Comparison of ENCODE assay signal across 24 mouse cellular contexts in genomic region chr3:159016426-159016825, GRCm38 (mm10).
A peak's percentile ranks its signal among the peaks of the same experiment; 100 is the strongest.
DNase-seq lines count a peak whose midpoint lies in the region; ATAC-seq and TF ChIP-seq lines count a peak whose summit lies in the region.
"Had no signal": no experiment of that assay in that cellular context is flagged by ENCODE, and none has a peak within 500 bp of the region (broad histone marks: within the 10 kb centered on the region; RNA-seq: fewer than 3 reads in every experiment).

No protein-coding gene starts in this region.

- no peaks in the 10 kb centered on the region for H3K36me3 ChIP-seq in forebrain, embryonic 13.5 days (ENCODE audit: poor library complexity, severe bottlenecking)
- H3K36me3 ChIP-seq in forebrain, embryonic 10.5 days (replicated peaks): no peaks in the 10 kb centered on the region
- H3K36me3 ChIP-seq in forebrain, embryonic 16.5 days (ENCODE audit: control insufficient read depth, insufficient read depth): no peaks in the 10 kb centered on the region
- no peaks in the 10 kb centered on the region for H3K36me3 ChIP-seq in forebrain, embryonic 12.5 days (replicated peaks)
- H3K36me3 ChIP-seq: embryonic facial prominence, embryonic 13.5 days; embryonic facial prominence, embryonic 15.5 days; G1E had no signal

- 0 out of 2 replicates have a peak, but pooled peaks cover under 1% of the 10 kb centered on the region for H3K4me1 ChIP-seq in forebrain, embryonic 13.5 days
- H3K4me1 ChIP-seq in forebrain, embryonic 10.5 days: peaks cover 5% of the 10 kb centered on the region
- H3K4me1 ChIP-seq in forebrain, embryonic 16.5 days (replicated peaks; ENCODE audit: control insufficient read depth, insufficient read depth, low read length): no peaks in the 10 kb centered on the region
- H3K4me1 ChIP-seq in forebrain, embryonic 12.5 days: peaks cover under 1% of the 10 kb centered on the region
- H3K4me1 ChIP-seq: embryonic facial prominence, embryonic 13.5 days; embryonic facial prominence, embryonic 15.5 days had no signal

- no peak overlapping the region for H3K4me3 ChIP-seq in forebrain, embryonic 13.5 days
- no peak overlapping the region for H3K4me3 ChIP-seq in forebrain, embryonic 10.5 days
- H3K4me3 ChIP-seq in forebrain, embryonic 16.5 days (replicated peaks; ENCODE audit: low read length): no peak overlapping the region
- H3K4me3 ChIP-seq in forebrain, embryonic 12.5 days (replicated peaks): no peak overlapping the region
- H3K4me3 ChIP-seq: embryonic facial prominence, embryonic 13.5 days; embryonic facial prominence, embryonic 15.5 days; erythroblast, embryonic 14.5 days had no signal

- H3K4me2 ChIP-seq in forebrain, embryonic 13.5 days: no peak overlapping the region
- no peak overlapping the region for H3K4me2 ChIP-seq in forebrain, embryonic 16.5 days (ENCODE audit: low read length)
- no peak overlapping the region for H3K4me2 ChIP-seq in forebrain, embryonic 12.5 days
- H3K4me2 ChIP-seq: embryonic facial prominence, embryonic 13.5 days; embryonic facial prominence, embryonic 15.5 days had no signal

- no peaks in the 10 kb centered on the region for H3K9me3 ChIP-seq in forebrain, embryonic 13.5 days (replicated peaks)
- H3K9me3 ChIP-seq in forebrain, embryonic 10.5 days: no peaks in the 10 kb centered on the region
- no peaks in the 10 kb centered on the region for H3K9me3 ChIP-seq in forebrain, embryonic 16.5 days (ENCODE audit: control insufficient read depth, low read length)
- no peaks in the 10 kb centered on the region for H3K9me3 ChIP-seq in forebrain, embryonic 12.5 days
- H3K9me3 ChIP-seq: embryonic facial prominence, embryonic 13.5 days; embryonic facial prominence, embryonic 15.5 days; G1E had no signal

- no peak for TF ChIP-seq POLR2A in brain, embryonic 14.5 days (IDR thresholded peaks at IDR 0.05; ENCODE audit: borderline replicate concordance, extremely low read depth, insufficient read depth, insufficient read length, poor library complexity, severe bottlenecking)

- no peak overlapping the region for H3K27ac ChIP-seq in forebrain, embryonic 13.5 days
- H3K27ac ChIP-seq in forebrain, embryonic 10.5 days: no peak overlapping the region
- H3K27ac ChIP-seq in forebrain, embryonic 16.5 days (ENCODE audit: low read length): no peak overlapping the region
- H3K27ac ChIP-seq in forebrain, embryonic 12.5 days: no peak overlapping the region
- H3K27ac ChIP-seq: embryonic facial prominence, embryonic 13.5 days; embryonic facial prominence, embryonic 15.5 days had no signal

- peak; percentile 51; the same call in 1 of the 2 replicates for ATAC-seq in forebrain, embryonic 13.5 days
- ATAC-seq in forebrain, embryonic 16.5 days: peak; percentile 79
- ATAC-seq in forebrain, embryonic 12.5 days (ENCODE audit: low FRiP score): no peak
- ATAC-seq: activated CD4-positive, CD25-positive, alpha-beta regulatory T cell, adult 4 months; CD4-positive, CD25-positive, alpha-beta regulatory T cell, adult 4 months; Patski had no signal

- DNase-seq in forebrain, embryonic 10.5 days (ENCODE audit: extremely low spot score, low spot score): no peak
- DNase-seq in brain, embryonic 14.5 days (ENCODE audit: low read depth): peak; percentile 51
- DNase-seq: adrenal gland, adult 8-10 months; adrenal gland, postnatal 14 days; adrenal gland, postnatal 36 days; B cell, adult 2 months; cerebellum, adult 11 months; cerebellum, adult 18-20 months; cerebellum, adult 8-10 months; cerebellum, adult 9-11 months; cerebellum, postnatal 14 days; cerebellum, postnatal 36 days; embryo, embryonic 11 days had no signal

- H3K9ac ChIP-seq in forebrain, embryonic 13.5 days: no peak overlapping the region
- no peak overlapping the region for H3K9ac ChIP-seq in forebrain, embryonic 16.5 days (replicated peaks; ENCODE audit: low read depth, low read length)
- no peak overlapping the region for H3K9ac ChIP-seq in forebrain, embryonic 12.5 days
- H3K9ac ChIP-seq: embryonic facial prominence, embryonic 13.5 days; embryonic facial prominence, embryonic 15.5 days had no signal

- TF ChIP-seq CTCF in brain, embryonic 14.5 days (IDR thresholded peaks at IDR 0.05; ENCODE audit: borderline replicate concordance, extremely low read depth, insufficient read depth, insufficient read length): no peak

- H3K27me3 ChIP-seq in forebrain, embryonic 13.5 days: no peaks in the 10 kb centered on the region
- peaks cover 24% of the 10 kb centered on the region for H3K27me3 ChIP-seq in forebrain, embryonic 10.5 days (ENCODE audit: poor library complexity, severe bottlenecking)
- no peaks in the 10 kb centered on the region for H3K27me3 ChIP-seq in forebrain, embryonic 16.5 days (replicated peaks; ENCODE audit: control insufficient read depth, insufficient read depth, low read length)
- no peaks in the 10 kb centered on the region for H3K27me3 ChIP-seq in forebrain, embryonic 12.5 days
- H3K27me3 ChIP-seq: CH12.LX; embryonic facial prominence, embryonic 13.5 days; embryonic facial prominence, embryonic 15.5 days; Patski had no signal
